Mouse (Mus musculus) mature B cell (primary cell): Measurements from ENCODE around the gene Slc16a10.

ENCODE experiments used
- in situ Hi-C: fragments of 300-500 bp; cut with MboI; formaldehyde crosslinking; loops from 2 replicates; pipeline ENCODE4 v1.14.3; 2019

Gene Slc16a10

GRCm38 (mm10) chr10:40109520-40109919 lies 32.5 kb downstream of the Slc16a10 start:
- in situ Hi-C loops = no loop called here

- in situ Hi-C loops = no loop called here
Measured at GRCm38 (mm10) chr10:40108992-40109391, 33.1 kb downstream of the Slc16a10 start.

DNA sequence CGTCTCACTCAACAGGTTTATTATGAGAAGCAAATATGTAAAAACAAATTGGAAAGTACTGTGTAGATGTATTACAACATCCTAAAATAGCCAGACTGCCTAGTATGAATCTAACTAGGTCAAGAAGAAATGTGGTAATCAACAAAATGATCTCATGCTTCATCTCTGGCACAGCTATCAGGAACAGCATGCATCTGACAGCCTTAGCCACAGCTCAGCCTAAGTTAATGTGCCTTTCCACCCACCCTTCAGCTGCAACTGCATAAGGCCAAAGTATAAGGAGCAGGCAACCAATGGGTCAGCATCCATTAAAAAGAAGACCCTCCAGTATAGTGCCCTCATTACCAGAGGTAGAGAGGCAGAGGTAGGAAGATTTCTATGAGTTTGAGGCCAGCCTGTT lies 34.1 kb downstream of the Slc16a10 start:
- in situ Hi-C loops = no loop called here

DNA sequence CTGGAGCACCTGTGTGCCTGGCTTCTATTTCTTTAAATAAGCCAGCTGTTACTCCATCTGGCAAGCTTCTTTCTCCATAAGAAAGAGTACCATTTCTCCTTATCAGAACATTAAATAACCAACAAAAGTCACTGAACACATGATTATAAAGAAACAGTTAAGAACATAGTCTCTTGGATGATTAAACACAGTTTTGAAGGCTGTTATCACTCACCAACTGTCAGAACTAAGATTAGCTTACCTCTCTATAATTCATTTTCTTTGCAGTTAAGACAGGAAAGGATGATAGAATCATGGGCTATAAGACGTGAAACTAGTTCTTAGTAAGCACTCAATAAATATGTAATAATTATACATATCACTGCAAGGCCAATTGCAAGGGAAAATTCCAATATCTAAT lies 36.9 kb downstream of the Slc16a10 start:
- in situ Hi-C loops = no loop called here

- in situ Hi-C loops = no loop called here
Measured at GRCm38 (mm10) chr10:40103790-40104189, 38.3 kb downstream of the Slc16a10 start.

- in situ Hi-C loops = no loop called here
Measured at GRCm38 (mm10) chr10:40102986-40103385, 39.1 kb downstream of the Slc16a10 start.

DNA sequence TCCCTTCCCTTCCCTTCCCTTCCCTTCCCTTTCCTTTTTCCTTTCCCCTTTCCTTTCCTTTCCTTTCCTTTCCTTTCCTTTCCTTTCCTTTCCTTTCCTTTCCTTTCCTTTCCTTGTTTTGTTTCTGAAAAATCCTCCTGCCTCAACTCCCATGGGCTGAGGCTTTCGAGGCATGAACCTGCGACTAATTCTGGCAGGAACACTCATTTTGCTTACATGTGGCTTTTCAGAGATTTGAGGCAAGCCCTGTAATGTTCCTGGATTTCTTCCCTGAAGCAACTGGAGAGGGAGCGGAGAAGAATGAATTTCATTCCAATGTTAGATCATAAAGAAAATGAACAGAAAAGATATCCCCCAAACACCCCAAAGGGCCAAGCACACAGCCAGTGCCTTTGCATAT lies 39.9 kb downstream of the Slc16a10 start:
- in situ Hi-C loops = no loop called here

DNA sequence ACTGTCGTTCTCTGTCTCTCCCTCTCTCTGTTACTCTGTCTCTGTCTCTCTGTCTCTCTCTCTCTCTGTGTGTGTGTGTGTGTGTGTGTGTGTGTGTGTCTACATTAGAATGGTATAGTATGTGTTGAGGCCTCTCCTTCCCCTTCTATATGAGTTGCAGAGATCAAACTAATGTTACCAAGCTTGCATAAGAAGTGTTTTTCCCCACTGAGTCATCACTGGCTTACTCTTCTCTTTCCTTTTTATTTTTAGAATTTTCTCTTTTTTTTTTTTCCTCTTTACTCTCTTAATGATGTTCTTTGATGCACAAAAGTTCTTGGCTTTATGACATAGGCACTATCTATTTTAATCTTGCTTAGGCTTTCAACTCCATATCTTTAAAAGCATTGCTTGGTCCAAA lies 43.6 kb downstream of the Slc16a10 start:
- in situ Hi-C loops = no loop called here

GRCm38 (mm10) chr10:40097519-40097918 lies 44.5 kb downstream of the Slc16a10 start:
- in situ Hi-C loops = no loop called here

DNA sequence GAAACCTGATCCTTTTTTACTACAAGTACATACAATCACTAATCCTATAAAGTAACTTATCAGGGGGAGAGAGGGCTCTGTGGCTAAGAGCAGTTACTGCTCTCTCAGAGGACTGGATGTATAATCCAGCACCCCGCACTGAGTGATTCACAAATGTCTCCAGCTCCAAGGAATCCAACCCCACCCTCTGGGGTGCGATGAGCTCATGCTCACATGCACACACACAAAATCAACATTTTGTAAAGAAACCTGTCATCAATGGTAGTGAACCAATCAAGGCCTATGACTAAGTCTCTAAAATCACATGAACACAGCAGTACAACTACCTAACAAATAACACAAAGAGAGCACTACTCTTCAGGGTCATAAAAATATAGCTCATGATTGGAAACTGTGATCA lies 47.3 kb downstream of the Slc16a10 start:
- in situ Hi-C loops = no loop called here

DNA sequence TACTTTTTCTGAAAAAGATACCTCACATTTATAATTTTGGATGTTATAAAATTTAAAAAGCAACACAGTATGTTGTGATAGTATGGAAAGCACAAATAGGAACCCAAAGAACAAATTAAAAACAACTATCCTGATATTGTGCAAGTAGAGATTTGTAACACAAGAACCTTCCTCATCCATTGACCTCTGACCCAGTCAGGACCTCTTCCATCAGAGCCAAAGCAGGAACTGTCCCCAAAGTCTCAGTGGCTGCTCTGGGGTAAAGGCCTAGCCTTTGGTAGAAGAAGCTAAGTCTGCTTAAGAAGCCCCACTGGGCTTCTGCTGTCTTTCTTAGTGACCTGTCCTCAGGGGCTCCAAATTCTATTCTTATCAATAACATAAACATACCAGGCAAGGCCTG lies 48.5 kb downstream of the Slc16a10 start:
- in situ Hi-C loops = no loop called here

DNA sequence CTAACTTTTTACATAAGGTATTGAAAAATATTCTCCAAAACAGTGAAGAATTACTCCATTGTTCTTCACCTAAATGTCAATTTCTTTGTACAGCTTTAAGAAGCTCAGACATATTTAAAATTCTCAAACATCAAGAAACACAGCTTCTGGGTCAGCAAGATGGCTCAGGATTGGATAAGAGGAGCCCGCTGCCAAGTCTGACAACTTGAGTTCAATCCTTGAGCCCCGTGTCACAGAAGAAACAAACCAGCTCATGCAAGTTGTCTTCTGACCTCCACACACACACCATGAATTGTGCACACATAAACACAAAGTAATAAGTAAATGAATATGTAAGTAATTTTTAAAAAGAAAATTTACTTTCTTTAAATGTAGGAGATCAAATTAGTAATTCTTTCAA lies 50.6 kb downstream of the Slc16a10 start:
- in situ Hi-C loops = no loop called here

DNA sequence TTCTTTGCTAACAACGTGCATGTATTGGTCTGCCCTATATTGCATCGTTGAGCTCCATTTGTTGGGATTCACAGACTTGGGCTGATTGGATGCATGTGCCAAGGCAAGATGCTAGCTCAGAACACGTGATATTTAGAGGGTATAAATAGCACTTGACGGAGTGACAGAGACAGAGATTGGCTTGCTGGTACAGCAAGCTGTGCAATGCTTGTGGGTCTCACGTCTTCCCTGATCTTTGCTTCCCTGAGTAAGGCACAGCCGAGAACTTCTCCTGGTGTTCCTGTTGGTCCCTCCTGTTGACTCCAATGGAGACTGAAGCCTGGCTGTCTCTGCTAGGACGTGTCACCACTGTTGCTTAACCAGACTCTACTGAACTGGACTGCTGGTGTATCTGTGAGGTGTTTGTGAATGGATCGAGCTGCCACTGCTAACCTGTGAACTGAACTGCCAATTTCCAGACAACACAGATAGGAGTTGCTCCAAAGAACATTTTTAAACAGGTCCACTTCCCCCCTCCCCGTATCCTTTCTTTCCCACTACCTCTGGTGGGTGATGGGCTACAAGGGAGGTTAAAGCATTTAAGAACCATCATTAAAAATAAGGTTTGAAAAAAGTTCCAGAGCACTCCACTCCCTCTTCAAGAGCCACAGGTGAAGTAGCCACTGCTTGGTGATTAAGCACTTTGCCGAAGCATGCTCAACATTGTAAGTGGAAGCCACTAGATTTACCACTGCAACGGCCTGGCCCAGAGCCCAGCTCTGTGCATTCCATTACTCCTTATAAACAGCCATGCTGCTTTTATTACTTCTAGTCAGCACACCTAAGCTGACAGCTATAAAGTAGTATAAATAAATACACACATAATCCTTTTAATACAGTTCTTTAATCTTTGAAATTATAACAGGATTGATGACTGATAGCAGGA lies 51.3 kb downstream of the Slc16a10 start:
- in situ Hi-C loops = no loop called here

GRCm38 (mm10) chr10:40084332-40085093 lies 57.5 kb downstream of the Slc16a10 start:
- in situ Hi-C loops = no loop called here

- in situ Hi-C loops = no loop called here
Measured at GRCm38 (mm10) chr10:40083556-40083955, 58.5 kb downstream of the Slc16a10 start.

GRCm38 (mm10) chr10:40082668-40083067 lies 59.4 kb downstream of the Slc16a10 start:
- in situ Hi-C loops = no loop called here

- in situ Hi-C loops = no loop called here
Measured at GRCm38 (mm10) chr10:40080533-40080932, 61.5 kb downstream of the Slc16a10 start.

DNA sequence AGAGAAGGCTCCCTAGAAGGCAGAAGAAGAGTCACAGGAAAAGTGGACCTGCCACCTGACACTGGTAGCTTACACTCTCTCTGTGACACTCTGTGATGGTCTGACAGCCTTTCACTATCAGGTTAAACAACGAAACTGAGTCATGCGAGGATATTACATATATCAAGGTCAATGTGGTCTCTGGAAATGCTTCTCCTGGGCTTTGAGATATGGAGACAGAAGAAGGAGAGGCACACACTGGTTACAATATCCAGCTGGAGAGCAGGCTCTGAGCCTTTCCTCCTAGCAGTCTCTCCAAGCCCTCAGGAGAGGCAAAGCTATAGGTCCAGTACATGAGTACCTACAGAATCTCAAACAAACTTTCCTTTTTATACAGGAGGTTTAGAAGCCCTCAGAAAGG lies 62.8 kb downstream of the Slc16a10 start:
- in situ Hi-C loops = no loop called here

DNA sequence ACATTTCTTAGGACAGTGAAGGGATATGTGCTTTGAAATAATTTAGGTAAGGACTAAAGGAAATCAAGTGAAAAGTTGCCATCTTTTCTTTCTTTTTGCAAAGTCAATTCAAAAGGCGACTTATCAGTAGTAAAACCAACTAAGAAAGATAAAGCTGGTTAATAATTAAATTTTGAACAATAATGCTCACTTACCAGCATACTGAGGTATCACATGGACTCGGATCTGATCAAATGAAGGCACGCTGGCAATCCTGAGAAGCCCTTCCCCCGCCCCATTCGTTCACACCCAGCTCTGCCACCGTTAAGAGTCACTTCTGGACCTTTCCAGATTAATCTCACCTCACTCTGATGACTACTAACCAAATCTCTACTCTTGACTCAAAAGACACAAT lies 64.1 kb downstream of the Slc16a10 start:
- in situ Hi-C loops = no loop called here

DNA sequence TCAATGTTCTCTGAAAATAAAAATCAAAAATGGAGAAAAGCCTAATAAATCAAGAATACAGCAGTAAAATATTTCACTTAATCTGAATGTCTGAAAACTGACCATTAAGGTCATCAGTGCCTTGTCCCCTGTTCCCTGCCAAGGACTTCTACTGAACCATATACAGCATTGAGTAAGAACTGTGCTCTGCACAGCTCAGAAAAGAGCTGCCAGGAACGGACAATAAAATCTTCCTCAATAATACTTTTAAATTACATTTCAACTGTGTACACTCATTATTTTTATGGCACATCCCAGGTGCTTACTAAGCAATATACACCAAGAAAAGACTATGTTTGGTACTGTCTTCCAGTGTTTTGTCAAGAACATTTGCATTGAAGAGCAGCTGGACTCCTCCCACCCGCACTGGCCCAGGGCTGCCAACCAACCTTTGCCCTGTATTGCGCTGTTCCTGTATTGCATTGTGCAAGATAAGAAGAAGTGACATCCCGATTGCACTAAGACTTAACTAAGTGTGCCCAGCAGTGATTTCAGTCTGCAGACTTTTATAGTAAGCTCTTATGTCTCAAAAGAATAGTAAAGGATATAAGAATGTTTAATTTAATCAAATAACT lies 64.6 kb downstream of the Slc16a10 start:
- in situ Hi-C loops = no loop called here

DNA sequence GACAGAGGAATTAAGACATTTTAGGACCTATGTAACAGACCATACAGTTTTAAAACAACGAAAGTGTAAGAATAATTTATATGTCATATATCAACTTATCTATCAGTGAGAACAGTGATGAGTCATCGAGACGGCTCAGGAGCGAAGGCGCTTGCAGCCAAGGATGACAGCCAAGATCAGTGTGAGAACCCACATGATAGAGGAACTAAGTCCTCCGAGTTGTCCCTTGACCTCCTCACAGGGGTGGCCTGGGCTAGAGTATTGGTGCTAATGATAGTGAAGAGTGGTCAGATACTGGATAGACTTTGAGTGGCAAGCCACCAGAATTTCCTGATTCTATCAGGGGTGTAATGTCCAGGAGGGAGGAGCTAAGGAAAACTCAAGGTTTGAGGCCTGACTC lies 68.5 kb downstream of the Slc16a10 start:
- in situ Hi-C loops = no loop called here

DNA sequence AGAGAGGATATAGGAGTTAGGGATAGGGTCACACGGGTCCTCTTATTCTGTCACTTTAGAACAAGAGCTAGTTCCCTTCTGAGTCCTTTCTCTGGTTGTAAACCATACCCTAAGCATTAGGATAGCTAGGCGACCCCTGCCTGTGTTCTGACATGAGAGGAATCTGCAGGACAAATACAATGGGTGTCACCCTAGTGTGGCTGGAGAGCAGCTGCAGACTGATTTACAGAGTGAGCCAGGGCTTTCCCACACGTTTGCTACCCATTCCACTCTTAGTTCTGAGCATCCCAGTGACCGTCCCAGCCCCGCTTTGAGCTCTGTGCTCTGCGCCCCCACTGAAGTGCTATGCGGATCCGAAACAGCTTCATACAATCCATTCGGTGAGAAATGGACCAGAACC lies 71.4 kb downstream of the Slc16a10 start:
- in situ Hi-C loops = no loop called here

DNA sequence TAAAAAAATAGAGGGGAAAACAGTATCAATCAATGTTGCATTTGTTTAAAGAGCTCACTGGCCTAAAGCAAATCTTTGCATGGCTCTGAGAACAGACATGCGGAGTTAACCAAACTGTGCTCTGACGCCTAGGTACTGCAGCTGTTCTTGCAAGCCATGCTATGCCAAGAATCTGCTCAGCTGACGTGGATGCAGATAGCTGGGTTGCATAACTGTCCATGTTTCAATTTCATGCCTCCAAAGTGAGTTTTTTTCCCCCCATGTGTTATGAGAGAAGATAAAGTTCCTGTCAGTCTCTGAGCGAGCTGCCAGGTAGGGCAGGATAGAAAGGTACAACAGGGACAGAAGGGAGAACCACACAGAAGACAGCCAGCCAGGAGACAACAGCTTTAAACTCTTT lies 72.8 kb downstream of the Slc16a10 start:
- in situ Hi-C loops = no loop called here
